Mouse (Mus musculus) gastrocnemius, postnatal 36 days (tissue): Measurements from ENCODE around the gene Gapdh. TPM values are rescaled to one million over a fixed set of nuclear protein-coding genes. Genes with fewer than 3 reads are reported as not detected.
A peak's percentile ranks its signal among the peaks of the same experiment; 100 is the strongest.

Source experiments
- DNase-seq, 2 experiments: peaks; one replicate each; pipeline ENCODE4 v3.0.0; 2022
- intact Hi-C: fragments of 180-260 bp; cut with DNase I; formaldehyde crosslinking; loops from one replicate; pipeline ENCODE4 v1.15.1; 2025
- long read RNA-seq, 2 experiments: library from polyadenylated mRNA; stranded (forward); transcript quantifications; one replicate each; pipeline ENCODE4 v2.0.0; 2021
- total RNA-seq, 2 experiments: library from RNA; stranded (reverse); gene quantifications; 2 replicates each; pipeline ENCODE4 v1.2.3; 2021

Gene Gapdh
- total RNA-seq: over 10,000 TPM; 11,568 to 13,182 TPM
- long read RNA-seq, experiment 1, transcript Gapdh-213 (1 exons, 3,289 nt): major isoform, 48 of 130 reads
- long read RNA-seq, experiment 1, transcript Gapdh-203 (7 exons, 1,420 nt): minor isoform, 16 of 130 reads
- long read RNA-seq, experiment 1, partial matches to known transcripts: 13 of 130 reads
- long read RNA-seq, experiment 1, other reads (novel, unspliced or antisense): 50 of 130 reads
- long read RNA-seq, experiment 2, transcript Gapdh-213 (1 exons, 3,289 nt): major isoform, 41 of 122 reads
- long read RNA-seq, experiment 2, transcript Gapdh-203 (7 exons, 1,420 nt): minor isoform, 19 of 122 reads
- long read RNA-seq, experiment 2, partial matches to known transcripts: 13 of 122 reads
- long read RNA-seq, experiment 2, other reads (novel, unspliced or antisense): 46 of 122 reads

DNA sequence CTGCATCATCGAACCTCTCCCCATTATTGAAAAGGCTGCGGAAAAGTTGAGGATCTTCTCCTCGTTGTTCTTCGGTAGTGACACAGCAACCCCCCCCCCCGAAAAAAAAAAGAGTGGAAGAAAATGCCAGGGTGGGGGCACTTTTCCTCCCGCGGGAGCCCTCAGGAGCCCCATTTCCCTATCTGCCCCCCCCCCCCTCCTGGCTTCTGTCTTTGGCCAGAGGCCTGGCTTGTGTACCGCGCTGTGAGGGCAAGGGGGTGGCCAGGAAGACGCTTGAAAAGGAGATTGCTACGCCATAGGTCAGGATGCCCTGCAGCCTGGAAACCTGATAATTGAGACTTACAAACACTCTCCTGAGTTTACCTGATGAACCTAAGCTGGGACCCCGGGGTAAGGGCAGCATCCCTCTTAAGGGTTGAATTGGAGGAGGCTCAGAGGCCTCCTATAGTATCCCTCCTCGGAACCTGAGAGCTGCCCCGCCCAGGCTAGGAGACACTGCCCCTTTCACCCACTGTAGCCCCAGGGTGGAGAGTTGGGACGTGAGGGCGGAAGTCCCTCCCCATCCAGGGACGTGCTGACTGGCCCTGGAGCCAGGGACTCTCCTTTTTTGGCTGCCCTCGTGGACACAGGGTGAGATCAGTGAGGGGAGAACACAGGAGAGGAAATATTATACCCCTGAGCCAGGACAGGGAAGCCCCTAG is at the start of gene Gapdh:
TSS of gene Gapdh (minus strand) at position 417 of the 701 bp plus-strand sequence.
- intact Hi-C loops: no loop called here

DNA sequence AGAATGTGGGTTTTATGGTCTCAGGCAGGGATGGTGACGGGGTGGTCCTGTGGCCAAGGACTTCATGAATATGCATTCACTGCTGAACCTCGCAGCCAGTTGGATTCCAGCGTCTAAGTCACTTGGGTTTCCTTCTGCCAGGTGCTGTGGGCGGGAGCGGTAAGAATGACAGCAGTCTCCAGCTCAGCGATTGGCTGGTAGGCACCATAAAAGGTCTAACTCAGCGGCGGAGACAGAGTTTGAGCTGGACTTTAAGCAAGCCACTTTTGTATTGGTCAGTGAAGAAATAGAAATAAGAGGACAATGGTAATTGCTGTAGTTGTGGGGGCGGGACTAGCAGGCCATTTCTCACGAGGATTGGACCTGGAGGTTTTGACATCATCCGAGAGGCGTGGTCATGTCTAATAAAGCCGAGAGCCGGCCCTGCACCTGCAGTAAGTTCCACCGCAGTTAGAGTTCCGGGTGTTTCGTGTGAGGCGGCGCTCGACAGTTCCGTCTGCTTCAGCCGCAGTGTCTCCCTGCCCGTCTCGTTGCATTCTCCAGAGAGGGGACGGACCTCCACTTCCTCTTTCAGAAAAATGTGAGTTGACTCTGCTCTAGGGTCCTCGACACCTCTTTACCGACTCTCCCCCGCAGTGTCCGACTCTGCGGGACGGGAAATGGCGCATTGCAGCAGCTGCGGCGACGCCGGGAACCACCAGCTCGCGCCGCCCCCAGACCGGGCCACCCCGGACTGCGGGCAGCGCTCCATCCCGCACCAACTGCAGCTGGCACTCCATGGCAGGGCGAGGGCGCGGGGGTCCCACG is 49.1 kb upstream of the Gapdh start, which contains the start of gene Vamp1:
TSS of gene Vamp1 (plus strand) at position 404 of the 807 bp plus-strand sequence.
- DNase-seq: peak; percentile 87 to 90
- intact Hi-C loops: no loop called here

More for the DNA sequence above, at the start of gene Gapdh:
- peak; percentile 85 to 92 for DNase-seq

DNA sequence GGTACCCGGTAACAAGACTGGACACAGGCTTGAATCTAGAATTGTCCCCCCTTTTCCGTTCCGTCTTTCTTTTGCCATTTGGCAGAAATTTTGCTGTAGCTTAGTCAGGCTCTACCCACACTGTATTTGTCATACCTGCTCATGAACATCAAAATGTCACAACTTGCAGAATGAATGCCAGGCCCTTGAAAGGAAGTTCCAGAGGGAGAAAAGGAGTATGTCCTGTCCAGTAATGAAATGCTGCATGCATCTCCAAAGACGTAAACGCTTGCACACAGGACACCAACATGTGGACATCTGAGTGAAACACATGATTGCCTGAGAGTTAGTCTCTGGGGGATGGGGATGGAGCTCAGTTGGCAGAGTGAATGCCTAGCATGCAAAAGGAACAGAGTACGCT is 47.4 kb upstream of the Gapdh start:
- DNase-seq: no peak
- intact Hi-C loops: no loop called here

DNA sequence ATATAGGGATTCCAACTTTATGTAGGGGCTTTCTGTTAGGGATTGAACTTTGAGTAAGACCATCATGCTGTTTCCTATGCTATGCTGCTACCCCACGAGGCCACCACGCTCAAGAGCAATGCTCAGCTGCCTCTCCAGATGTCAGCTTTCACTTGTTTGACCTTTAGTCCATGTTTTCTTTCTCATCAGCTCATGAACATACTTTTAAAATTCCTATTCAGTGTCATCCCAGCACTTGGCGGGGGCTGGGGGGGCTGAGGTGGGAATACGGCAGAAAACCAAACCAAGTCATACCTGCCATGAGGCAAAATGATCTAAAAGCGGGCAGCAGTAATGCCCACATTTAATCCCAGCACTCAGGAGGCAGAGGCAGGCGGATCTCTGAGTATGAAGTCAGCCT is 46.9 kb upstream of the Gapdh start:
- no peak for DNase-seq
- intact Hi-C loops: no loop called here

DNA sequence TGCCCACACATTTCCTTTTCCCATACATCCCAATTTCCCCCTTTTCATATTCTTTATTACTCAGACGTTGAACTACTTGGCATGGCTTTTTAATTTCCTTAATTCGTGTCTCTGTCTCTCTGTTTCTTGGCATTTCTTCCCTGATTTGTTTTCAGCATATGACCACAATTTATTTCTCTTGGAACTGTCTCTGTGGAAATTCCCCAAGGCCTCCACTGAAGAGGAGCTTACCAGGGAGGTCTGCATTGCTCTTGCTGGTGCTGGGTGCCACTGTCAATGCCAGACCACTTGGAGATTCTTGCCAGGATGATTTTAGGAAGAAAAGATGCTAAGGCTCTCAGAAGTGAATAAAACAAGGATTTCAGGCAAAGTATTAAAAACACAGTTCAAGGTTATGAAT is 46.4 kb upstream of the Gapdh start:
- no peak for DNase-seq
- intact Hi-C loops: no loop called here

DNA sequence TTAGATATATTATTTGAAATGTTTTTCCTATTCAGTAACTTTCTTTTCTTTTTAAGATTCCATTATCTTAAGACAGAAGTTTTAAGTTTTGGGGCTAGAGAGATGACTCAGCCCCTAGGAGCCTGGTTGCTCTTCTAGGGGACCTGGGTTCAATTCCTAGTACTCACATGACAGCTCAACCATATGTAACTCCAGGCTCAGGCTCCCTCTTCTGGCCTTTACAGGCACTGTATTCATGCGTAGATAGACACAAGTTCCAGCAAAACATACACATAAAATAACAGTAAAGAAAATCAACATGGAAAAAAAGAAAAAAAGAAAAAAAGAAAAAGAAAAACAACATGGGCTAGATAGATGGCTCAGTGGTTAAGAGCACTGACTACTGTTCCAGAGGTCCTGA is 44.2 kb upstream of the Gapdh start:
- intact Hi-C loops: no loop called here
- no peak for DNase-seq

DNA sequence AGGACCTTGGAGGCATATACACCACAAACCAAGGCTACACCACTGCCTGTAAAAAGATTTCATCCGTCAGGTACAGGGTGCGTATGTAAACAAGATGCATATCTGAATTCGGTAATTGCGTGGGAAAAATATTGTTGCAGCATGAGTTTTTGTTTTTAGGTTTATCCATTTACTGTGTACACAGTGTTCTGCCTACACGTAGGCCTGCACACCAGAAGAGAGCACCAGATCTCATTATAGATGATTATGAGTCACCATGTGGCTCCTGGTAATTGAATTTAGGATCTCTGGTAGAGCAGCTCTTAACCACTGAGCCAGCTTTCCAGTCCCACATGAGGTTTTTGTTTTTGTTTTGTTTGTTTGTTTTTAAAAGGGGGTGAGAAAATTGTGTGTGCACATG is 30.9 kb upstream of the Gapdh start:
- intact Hi-C loops: no loop called here

DNA sequence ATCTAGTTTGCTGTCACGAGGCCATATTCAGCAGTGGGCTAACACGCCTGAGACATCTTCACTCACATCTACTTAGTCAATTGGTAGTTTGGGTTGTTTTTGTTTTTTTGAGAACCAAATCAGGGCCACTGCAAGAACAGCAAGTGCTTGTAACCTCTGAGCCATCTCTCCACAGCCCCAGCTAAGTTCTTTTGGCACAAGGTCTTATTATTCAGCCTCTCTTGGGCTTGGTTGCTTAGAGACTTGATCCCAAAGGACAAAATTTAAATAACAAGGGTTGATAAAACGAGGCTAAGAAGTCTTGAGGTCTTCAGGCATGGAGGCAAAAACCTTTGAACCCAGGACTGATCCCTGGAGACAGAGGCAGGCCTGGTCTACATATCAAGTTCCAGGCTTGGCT is 30.0 kb upstream of the Gapdh start:
- intact Hi-C loops: no loop called here
- no peak for DNase-seq

More for the DNA sequence above, 30.9 kb upstream of the Gapdh start:
- DNase-seq: no peak

DNA sequence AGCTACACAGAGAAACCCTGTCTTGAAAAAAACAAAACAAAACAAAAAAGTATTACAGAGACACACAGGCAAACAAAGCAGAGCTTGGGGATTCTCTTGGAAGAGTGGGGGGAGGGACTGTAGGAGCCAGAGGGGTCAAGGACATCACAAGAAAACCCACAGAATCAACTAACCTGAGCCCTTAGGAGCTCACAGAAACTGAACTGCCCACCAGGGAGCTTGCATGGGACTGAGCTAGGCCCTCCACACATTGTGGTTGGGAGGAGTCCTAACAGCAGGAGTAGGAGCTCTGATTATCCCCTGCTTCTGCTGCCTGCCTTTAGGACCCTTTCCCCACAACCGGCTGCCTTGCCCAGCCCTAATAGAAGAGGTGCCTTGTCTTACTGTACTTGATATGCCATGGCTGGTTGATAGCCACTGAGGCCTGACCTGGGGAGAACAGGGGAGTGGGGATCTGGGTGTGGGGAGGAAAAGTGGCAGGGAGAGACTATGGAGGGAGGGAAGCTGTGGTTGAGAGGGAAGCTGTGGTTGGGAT is 29.3 kb upstream of the Gapdh start:
- DNase-seq: no peak
- intact Hi-C loops: no loop called here

DNA sequence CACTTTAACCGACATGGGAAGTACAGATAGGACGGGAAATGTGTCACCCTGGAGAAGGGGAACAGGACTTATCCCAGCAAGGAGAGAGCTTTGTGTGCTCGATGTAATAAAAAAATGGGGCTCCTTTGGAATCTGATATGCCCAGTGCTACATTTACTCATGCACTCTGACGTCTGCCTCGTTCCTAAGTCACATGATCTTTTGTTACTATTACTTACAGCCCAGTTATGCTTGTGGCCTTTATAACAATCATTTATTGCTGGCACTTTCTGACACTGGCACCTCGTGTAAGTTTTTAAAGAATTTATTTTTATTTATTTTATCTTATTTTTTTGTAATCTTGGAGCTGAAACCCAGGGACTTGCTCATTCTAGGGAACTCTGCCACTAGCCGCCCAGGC is 27.1 kb upstream of the Gapdh start:
- intact Hi-C loops: no loop called here
- no peak for DNase-seq

DNA sequence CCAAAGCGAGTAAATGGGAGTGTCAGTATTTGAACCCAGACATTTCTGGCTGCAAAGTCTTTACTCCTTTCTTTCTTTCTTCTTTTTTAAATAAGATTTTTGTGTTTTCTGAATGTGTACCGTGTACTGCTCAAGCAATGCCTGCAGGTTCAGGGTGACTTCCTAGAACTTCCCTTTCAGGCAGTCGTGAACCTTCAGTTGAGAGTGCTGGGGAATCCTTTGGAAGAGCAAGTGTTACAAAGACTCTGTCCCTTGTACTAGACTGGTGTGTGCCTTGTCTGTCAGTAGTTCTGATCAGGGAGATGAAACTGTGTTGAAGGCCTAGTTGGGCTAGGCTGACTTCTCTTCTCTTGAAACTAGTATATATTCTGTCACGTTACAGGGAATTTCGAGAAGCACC is 26.6 kb upstream of the Gapdh start:
- DNase-seq: no peak
- intact Hi-C loops: no loop called here

DNA sequence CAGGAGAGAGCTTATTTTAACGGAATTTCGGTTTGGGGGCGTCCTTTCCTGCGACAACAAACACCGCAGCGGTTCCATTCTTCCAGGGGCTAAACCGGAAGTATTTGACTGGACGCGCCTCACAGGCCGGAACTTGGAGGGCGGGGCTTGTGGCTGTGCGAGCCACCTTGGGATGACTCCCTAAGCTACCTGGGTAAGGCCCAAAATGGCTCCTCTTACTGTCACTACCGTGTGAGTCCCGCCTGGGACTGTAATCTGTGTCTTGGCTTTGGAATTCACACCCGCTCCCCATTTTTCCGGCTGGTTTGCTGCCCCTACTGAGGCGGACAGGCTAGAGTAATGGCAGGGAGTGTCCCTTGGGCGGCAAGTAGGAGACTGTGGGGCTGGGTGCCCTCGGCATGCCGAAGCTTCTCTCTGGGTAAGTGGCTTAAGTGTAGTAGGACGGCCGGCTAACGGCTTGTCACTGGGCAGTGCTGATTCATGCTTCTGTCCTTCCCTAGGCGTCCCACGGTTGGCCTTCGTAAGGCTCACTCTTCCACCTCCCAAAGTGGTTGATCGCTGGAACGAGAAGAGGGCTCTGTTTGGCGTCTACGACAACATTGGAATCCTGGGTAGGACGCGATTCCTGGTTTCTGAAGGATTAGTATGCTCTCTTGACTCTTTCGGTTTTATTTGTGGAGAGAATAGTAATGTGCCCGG is 25.9 kb upstream of the Gapdh start:
- peak; percentile 85 to 91 for DNase-seq
- intact Hi-C loops: no loop called here

DNA sequence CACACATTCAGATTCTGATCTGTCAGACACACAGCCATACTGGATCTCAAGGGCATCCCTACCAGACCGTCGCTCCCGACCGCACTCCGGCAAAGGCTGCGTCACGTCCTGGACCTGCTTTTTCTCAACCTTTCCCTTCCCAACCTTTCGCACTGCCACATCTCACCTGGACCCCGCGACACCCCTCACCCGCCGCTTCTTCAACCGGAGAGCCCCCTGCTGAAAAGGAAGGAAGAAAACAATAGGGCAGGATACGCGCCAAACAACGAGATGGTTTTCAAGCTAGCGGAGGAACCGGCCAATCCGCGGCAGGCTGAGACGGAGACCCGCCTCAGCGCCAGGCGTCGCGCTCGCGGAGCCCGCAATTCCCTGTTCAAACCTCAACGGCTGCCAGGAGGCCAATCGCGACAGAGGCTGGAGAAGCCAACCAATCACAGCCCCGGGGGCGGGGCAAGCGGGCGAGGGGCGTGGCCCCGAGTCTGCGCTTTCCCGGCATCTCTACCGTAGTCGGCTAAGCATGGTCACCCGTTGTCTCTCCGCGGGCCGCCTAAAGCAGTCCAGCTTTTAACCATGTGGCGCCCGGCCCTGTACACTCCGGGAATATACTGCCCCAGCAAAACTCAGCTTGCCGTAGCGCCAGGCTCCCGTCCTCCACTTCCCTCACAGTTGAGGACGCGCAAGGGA is 25.2 kb upstream of the Gapdh start, which contains the start of the genes Ncapd2 and Mrpl51:
TSS of gene Ncapd2 (minus strand) at position 370 of the 684 bp plus-strand sequence.
TSS of gene Mrpl51 (plus strand) at position 470 of the 684 bp plus-strand sequence.
- DNase-seq: peak; percentile 95 to 97
- intact Hi-C loops: no loop called here

DNA sequence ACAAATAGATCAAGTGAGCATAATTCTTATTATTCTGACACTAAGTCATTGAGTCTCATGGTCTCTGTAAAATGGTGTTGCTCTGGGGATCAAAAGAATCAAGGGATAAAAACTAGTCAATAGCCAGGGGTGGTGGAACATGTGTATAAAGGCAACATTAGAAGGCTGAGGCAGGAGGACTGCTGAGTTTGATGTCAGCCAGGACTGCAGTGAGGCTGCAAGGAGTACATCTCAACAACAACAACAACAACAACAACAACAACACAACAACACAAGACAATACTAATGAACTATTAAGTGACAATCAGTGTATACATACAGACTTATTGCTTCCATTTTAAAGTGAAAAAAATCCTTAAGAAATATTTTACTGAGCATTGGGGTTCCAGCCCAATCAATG is 24.5 kb upstream of the Gapdh start:
- no peak for DNase-seq
- intact Hi-C loops: no loop called here

DNA sequence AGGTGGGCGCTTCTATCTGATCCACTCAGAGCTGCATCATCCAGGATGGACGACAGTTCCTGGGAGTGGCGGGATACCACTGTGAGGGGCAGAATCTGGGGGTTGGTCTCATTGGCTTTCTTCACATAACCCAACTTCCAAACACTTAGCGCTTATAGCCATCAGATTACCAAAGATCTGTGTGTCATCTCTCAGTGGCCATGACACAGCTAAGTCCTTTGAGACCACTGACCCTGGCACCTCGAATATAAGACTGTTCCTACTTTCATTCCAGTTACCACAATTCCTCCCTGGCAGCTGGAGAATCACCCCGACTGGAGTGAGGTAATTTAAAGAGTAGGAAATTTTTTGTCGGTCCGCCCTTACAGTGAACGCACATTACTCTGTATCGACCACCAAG is 19.9 kb upstream of the Gapdh start:
- no peak for DNase-seq
- intact Hi-C loops: loop anchor here (2.0 kb wide), 1 partner anchor 15 kb away; no protein-coding TSS in a partner anchor

DNA sequence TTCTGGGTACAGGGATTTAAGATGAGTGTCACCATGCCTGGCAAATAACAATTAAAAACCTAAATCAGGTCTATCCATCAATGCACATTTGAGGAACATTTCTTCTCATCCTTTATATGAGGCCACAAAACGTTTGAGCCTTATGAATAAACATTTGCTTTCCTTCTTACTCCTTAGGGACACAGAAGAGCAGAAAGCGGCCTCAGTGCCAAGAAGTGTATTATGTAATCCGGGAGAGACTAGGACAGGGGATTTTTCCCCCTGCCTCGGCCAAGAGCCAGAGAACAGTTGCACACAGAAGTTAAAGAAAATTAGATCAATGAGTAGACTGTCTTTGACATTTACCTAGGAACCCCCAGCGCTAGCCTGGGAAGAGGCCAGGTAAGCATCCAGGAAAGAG is 15.9 kb upstream of the Gapdh start:
- intact Hi-C loops: no loop called here
- no peak for DNase-seq

DNA sequence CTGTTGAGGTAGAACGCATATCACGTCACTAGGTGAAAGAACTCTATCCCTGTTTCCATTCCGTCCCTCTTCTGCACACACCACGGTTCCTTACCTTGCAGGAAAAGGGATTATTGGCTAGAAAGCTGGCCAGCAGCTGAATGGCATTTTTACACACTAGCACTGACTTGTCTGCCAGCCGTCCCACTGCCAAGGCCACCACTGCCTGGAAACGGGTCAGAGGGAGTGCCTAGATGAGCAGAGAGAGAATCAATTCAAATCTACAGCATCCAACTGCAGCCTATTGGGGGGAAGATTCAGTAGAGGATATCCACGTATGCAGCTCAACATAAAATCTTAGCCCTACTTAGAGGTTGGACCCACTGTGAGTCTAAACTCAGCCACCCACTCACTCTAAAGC is 13.3 kb upstream of the Gapdh start:
- no peak for DNase-seq
- intact Hi-C loops: no loop called here

DNA sequence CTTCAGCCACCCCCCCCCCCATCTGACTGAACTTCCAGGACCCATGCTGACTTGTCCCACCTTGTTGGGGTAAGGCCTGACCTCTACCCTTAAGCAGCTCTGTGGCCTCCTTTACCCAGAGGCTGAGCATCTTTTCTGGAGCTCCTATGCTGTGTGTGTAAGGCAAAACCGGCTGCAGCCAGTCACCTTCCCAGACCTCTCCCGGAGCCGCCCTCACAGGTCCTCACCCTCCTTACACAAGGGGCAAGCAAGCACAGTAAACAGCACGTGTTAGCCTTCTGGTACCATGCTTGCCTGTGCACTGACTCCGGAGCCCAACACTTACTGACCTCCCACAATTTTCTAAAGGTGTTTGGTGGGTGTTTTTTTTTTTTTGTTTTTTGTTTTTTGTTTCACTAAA is 9.2 kb upstream of the Gapdh start:
- intact Hi-C loops: no loop called here
- no peak for DNase-seq

DNA sequence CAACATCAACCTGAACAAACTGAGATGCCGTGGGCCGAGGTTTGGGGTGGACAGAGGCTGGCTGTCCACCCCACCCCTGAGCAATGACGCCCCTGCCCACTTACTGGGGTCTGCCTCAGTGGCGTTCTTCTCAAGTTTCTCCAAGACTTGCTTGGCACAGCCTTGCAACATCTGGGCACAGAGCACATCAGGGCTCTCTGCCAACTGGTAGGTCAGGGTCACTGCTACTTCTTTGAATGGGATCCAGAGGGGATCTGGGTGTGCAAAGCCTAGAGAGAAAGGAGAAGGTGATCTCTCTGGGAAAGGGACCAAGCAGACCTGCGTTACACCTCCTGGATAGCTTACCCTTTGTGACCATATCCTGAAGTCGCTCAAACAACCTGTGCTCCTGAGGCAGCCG is 7.0 kb upstream of the Gapdh start:
- DNase-seq: no peak
- intact Hi-C loops: no loop called here
